ENCODE assay signal across 12 mouse cellular contexts in genomic region chr6:30573380-30573779, GRCm38 (mm10). TPM values are rescaled to one million over a fixed set of nuclear protein-coding genes. Genes with fewer than 3 reads are reported as not detected.
A peak's percentile ranks its signal among the peaks of the same experiment; 100 is the strongest.
DNase-seq lines count a peak whose midpoint lies in the region; ATAC-seq lines count a peak whose summit lies in the region.
"Had no signal": no experiment of that assay in that cellular context is flagged by ENCODE, and none has a peak within 500 bp of the region (broad histone marks: within the 10 kb centered on the region; RNA-seq: fewer than 3 reads in every experiment).

No protein-coding gene starts in this region.

- no peaks in the 10 kb centered on the region for H3K36me3 ChIP-seq in heart, embryonic 16.5 days (ENCODE audit: control insufficient read depth, insufficient read depth)
- H3K36me3 ChIP-seq in embryonic facial prominence, embryonic 14.5 days (ENCODE audit: control insufficient read depth, insufficient read depth, low read length), result no peaks in the 10 kb centered on the region
- no peaks in the 10 kb centered on the region for H3K36me3 ChIP-seq in hindbrain, embryonic 12.5 days
- H3K36me3 ChIP-seq in midbrain, embryonic 13.5 days, result no peaks in the 10 kb centered on the region
- H3K36me3 ChIP-seq: kidney, embryonic 15.5 days had no signal

- no peaks in the 10 kb centered on the region for H3K27me3 ChIP-seq in heart, embryonic 16.5 days (ENCODE audit: control insufficient read depth, insufficient read depth, low read length)
- no peaks in the 10 kb centered on the region for H3K27me3 ChIP-seq in embryonic facial prominence, embryonic 14.5 days (replicated peaks; ENCODE audit: control insufficient read depth, insufficient read depth, low read length)
- H3K27me3 ChIP-seq in hindbrain, embryonic 12.5 days, result no peaks in the 10 kb centered on the region
- H3K27me3 ChIP-seq in midbrain, embryonic 13.5 days, result no peaks in the 10 kb centered on the region
- H3K27me3 ChIP-seq: kidney, embryonic 15.5 days had no signal

- WGBS in heart, embryonic 16.5 days, result 70% methylated on average over 5 of the region's 5 CpGs
- 37% methylated on average over 5 of the region's 5 CpGs for WGBS in embryonic facial prominence, embryonic 14.5 days
- 66% methylated on average over 5 of the region's 5 CpGs for WGBS in hindbrain, embryonic 12.5 days
- WGBS in midbrain, embryonic 13.5 days, result 67% methylated on average over 5 of the region's 5 CpGs

- peak overlapping the region; percentile 77 for H3K27ac ChIP-seq in heart, embryonic 16.5 days (ENCODE audit: low read length)
- peak overlapping the region; percentile 95 for H3K27ac ChIP-seq in embryonic facial prominence, embryonic 14.5 days (replicated peaks; ENCODE audit: low read depth, low read length)
- peak overlapping the region; percentile 76 for H3K27ac ChIP-seq in hindbrain, embryonic 12.5 days
- H3K27ac ChIP-seq in midbrain, embryonic 13.5 days, result peak overlapping the region; percentile 71

- H3K9ac ChIP-seq in heart, embryonic 16.5 days (ENCODE audit: low read length), result no peak overlapping the region
- no peak overlapping the region for H3K9ac ChIP-seq in embryonic facial prominence, embryonic 14.5 days (ENCODE audit: low read depth, low read length)
- H3K9ac ChIP-seq in hindbrain, embryonic 12.5 days, result no peak overlapping the region
- no peak overlapping the region for H3K9ac ChIP-seq in midbrain, embryonic 13.5 days (replicated peaks)
- H3K9ac ChIP-seq: kidney, embryonic 15.5 days had no signal

- ATAC-seq in heart, embryonic 16.5 days (replicated peaks; ENCODE audit: extremely low read depth, insufficient read depth, low FRiP score), result no peak
- ATAC-seq in embryonic facial prominence, embryonic 14.5 days (ENCODE audit: low read depth), result peak; percentile 9; the same call in 1 of the 2 replicates
- ATAC-seq in hindbrain, embryonic 12.5 days (ENCODE audit: low FRiP score), result no peak
- no peak for ATAC-seq in midbrain, embryonic 13.5 days

- H3K9me3 ChIP-seq in heart, embryonic 16.5 days (replicated peaks; ENCODE audit: control insufficient read depth, low read length), result no peaks in the 10 kb centered on the region
- no peaks in the 10 kb centered on the region for H3K9me3 ChIP-seq in embryonic facial prominence, embryonic 14.5 days (ENCODE audit: control insufficient read depth, low read length)
- H3K9me3 ChIP-seq in hindbrain, embryonic 12.5 days (replicated peaks), result no peaks in the 10 kb centered on the region
- no peaks in the 10 kb centered on the region for H3K9me3 ChIP-seq in midbrain, embryonic 13.5 days
- H3K9me3 ChIP-seq: kidney, embryonic 15.5 days had no signal

- no peak overlapping the region for H3K4me2 ChIP-seq in heart, embryonic 16.5 days (ENCODE audit: low read depth, low read length)
- no peak overlapping the region for H3K4me2 ChIP-seq in embryonic facial prominence, embryonic 14.5 days (ENCODE audit: low read depth, low read length)
- no peak overlapping the region for H3K4me2 ChIP-seq in hindbrain, embryonic 12.5 days (replicated peaks)
- H3K4me2 ChIP-seq in midbrain, embryonic 13.5 days (replicated peaks), result no peak overlapping the region
- H3K4me2 ChIP-seq: kidney, embryonic 15.5 days had no signal

- H3K4me1 ChIP-seq in heart, embryonic 16.5 days (ENCODE audit: control insufficient read depth, insufficient read depth, low read length), result peaks cover 24% of the 10 kb centered on the region
- peaks cover 42% of the 10 kb centered on the region for H3K4me1 ChIP-seq in embryonic facial prominence, embryonic 14.5 days (ENCODE audit: control insufficient read depth, insufficient read depth, low read length)
- peaks cover 16% of the 10 kb centered on the region for H3K4me1 ChIP-seq in hindbrain, embryonic 12.5 days
- peaks cover 17% of the 10 kb centered on the region for H3K4me1 ChIP-seq in midbrain, embryonic 13.5 days (replicated peaks)

- H3K4me3 ChIP-seq in heart, embryonic 16.5 days (ENCODE audit: low read length), result no peak overlapping the region
- no peak overlapping the region for H3K4me3 ChIP-seq in embryonic facial prominence, embryonic 14.5 days (ENCODE audit: low read depth, low read length)
- H3K4me3 ChIP-seq in hindbrain, embryonic 12.5 days, result no peak overlapping the region
- no peak overlapping the region for H3K4me3 ChIP-seq in midbrain, embryonic 13.5 days (replicated peaks)
- H3K4me3 ChIP-seq: kidney, embryonic 15.5 days; myocyte had no signal

- DNase-seq in heart, adult 11 months, result no peak
- DNase-seq in embryonic facial prominence, embryonic 14.5 days (ENCODE audit: low spot score), result peak; percentile 83
- no peak for DNase-seq in embryo, embryonic 10 days (ENCODE audit: low spot score)
- DNase-seq in kidney, adult 9 months, result no peak
- DNase-seq in right cerebral cortex, postnatal 4 days, result no peak

RNA-seq across cellular contexts. Expression of gene Cpa4, which starts 5.2 kb away (rescaled TPM):
- 1.3 and 1.7 TPM in 2 replicates for polyA plus RNA-seq in heart, embryonic 16.5 days (2015; fragmentation: Nextera tagmentation; extraction: Ambion mirVana)
- polyA plus RNA-seq in embryonic facial prominence, embryonic 14.5 days (2014; fragmentation: Nextera tagmentation; extraction: Ambion mirVana), result 3.0 and 3.4 TPM in 2 replicates
- polyA plus RNA-seq in hindbrain, embryonic 12.5 days (2016; fragmentation: Nextera tagmentation; extraction: Ambion mirVana), result 1.7 and 1.9 TPM in 2 replicates
- polyA plus RNA-seq in midbrain, embryonic 13.5 days (2015; fragmentation: Nextera tagmentation; extraction: Ambion mirVana), result 2.4 and 2.5 TPM in 2 replicates
- polyA plus RNA-seq: testis, adult 2 months had no signal

RNA-seq across cellular contexts. Expression of gene Cpa2, which starts 32.0 kb away (rescaled TPM):
- 2.5 and 2.7 TPM in 2 replicates for polyA plus RNA-seq in heart, embryonic 16.5 days (2015; fragmentation: Nextera tagmentation; extraction: Ambion mirVana)
- polyA plus RNA-seq in embryonic facial prominence, embryonic 14.5 days (2014; fragmentation: Nextera tagmentation; extraction: Ambion mirVana), result 3.3 and 4.5 TPM in 2 replicates
- 4.0 and 6.3 TPM in 2 replicates for polyA plus RNA-seq in hindbrain, embryonic 12.5 days (2016; fragmentation: Nextera tagmentation; extraction: Ambion mirVana)
- polyA plus RNA-seq in midbrain, embryonic 13.5 days (2015; fragmentation: Nextera tagmentation; extraction: Ambion mirVana), result 7.1 and 8.5 TPM in 2 replicates
- polyA plus RNA-seq: myocyte had no signal

RNA-seq across cellular contexts. Expression of gene Cpa5, which starts 37.4 kb away (rescaled TPM):
- polyA plus RNA-seq in heart, embryonic 16.5 days (2015; fragmentation: Nextera tagmentation; extraction: Ambion mirVana), result 0.55 and 0.59 TPM in 2 replicates
- 0.92 and 1.3 TPM in 2 replicates for polyA plus RNA-seq in embryonic facial prominence, embryonic 14.5 days (2014; fragmentation: Nextera tagmentation; extraction: Ambion mirVana)
- 0.10 TPM in 1 of 2 replicates, not detected in the other for polyA plus RNA-seq in hindbrain, embryonic 12.5 days (2016; fragmentation: Nextera tagmentation; extraction: Ambion mirVana)
- polyA plus RNA-seq in midbrain, embryonic 13.5 days (2015; fragmentation: Nextera tagmentation; extraction: Ambion mirVana), result 0.10 TPM in 1 of 2 replicates, not detected in the other
- polyA plus RNA-seq: lung, embryonic 16.5 days; myocyte had no signal
